Mouse (Mus musculus): ENCODE measurements around the gene 4933436I01Rik.

Gene 4933436I01Rik

DNA sequence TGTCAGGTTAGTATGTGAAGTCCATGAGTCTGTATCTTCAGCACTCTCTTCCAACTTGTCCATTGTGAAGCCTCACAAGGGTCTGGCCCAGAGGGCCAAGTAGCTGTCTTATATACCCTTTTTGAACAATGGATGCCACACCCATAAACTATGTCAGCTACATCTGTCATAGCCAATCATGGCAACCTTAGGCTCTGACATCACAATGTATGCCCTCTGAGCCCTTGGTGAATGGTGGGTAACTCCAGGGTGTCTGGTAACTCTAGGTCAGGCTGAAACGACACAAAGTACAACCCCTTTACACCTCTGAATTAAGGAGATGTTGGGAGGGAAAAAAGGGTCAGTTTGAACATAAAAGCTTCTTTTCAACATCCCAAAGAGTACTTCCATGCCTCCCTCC, at the start of gene 4933436I01Rik:
Gene 4933436I01Rik, minus strand, starts transcription at position 101 of the 400 bp plus-strand sequence.
- 70% methylated on average over 1 of the region's 1 CpGs for WGBS

DNA sequence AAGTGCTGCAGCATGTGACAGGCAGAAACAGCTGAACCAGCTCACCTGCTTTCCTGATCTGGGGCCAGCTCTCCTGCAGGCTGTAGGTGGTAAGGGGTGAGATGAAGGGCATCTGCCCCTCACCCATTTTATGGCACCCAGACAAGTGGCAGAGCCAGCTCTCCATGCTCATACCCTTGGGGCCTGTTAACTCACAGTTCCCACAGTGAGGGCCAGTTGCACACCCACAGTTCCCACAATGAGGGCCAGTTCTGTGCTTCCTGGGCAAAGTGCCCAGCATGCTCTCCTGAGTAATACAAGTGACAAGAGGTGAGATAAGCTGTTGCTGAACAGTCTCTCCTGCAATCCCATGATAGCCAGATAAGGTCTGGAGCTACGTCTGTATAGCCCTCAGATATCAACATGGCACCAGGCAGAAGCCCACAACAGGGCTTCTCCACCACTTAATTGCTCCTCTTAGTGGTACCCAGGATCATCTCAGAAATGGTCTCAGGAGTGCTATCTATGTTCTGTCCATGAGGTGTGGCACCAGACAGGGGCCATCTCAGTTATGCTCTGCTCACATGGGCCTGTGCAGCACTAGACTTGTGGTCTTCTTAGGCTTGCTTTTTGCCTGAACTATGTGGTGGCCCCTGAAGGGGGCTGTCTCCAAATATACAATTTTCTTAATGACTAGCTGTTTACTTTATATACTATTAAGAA, 3.7 kb upstream of the 4933436I01Rik start:
- 58% methylated on average over 1 of the region's 1 CpGs for WGBS

GRCm38 (mm10) chrX:67883406-67883805, 37.8 kb downstream of the 4933436I01Rik start:
- 92% methylated on average over 3 of the region's 3 CpGs for WGBS
